Comparison of ENCODE assay signal across 8 mouse cellular contexts in genomic region chr16:84955204-84955839, GRCm38 (mm10).
DNase-seq lines count a peak whose midpoint lies in the region; ATAC-seq and TF ChIP-seq lines count a peak whose summit lies in the region.

No protein-coding gene starts in this region.

- H3K4me2 ChIP-seq in hindbrain, embryonic 11.5 days (replicated peaks; ENCODE audit: low read depth, low read length), result no peak overlapping the region
- no peak overlapping the region for H3K4me2 ChIP-seq in lung, postnatal 0 days (replicated peaks; ENCODE audit: low read depth, low read length)

- no peak overlapping the region for H3K27ac ChIP-seq in MEL (ENCODE audit: control insufficient read depth, low read depth, low read length)
- H3K27ac ChIP-seq in hindbrain, embryonic 11.5 days (ENCODE audit: low read depth, low read length), result no peak overlapping the region
- no peak overlapping the region for H3K27ac ChIP-seq in lung, postnatal 0 days (ENCODE audit: low read length)

- no peaks in the 10 kb centered on the region for H3K4me1 ChIP-seq in MEL (ENCODE audit: control insufficient read depth in 1 of 2, insufficient read depth in 2 of 2, low read length in 2 of 2)
- no peaks in the 10 kb centered on the region for H3K4me1 ChIP-seq in hindbrain, embryonic 11.5 days (replicated peaks; ENCODE audit: control insufficient read depth, insufficient read depth, low read length)
- H3K4me1 ChIP-seq in lung, postnatal 0 days (ENCODE audit: insufficient read depth, low read depth, low read length), result no peaks in the 10 kb centered on the region

- no peak for TF ChIP-seq POLR2A in MEL (IDR thresholded peaks at IDR 0.05; ENCODE audit: control insufficient read depth in 1 of 2, insufficient read depth in 1 of 2, low read depth in 1 of 2, low read length in 2 of 2, poor library complexity in 1 of 2)

- DNase-seq in MEL (ENCODE audit: low read depth, low spot score), result peak; percentile 37
- peak; percentile 91 for DNase-seq in cerebellum, adult 9-10 months
- peak; percentile 74 to 85 for DNase-seq in frontal cortex, postnatal 10 days (ENCODE audit: low spot score in 2 of 2)
- peak; percentile 92 for DNase-seq in hindbrain, embryonic 11.5 days (ENCODE audit: low spot score)
- DNase-seq in layer of hippocampus, adult 9-11 months, result peak; percentile 91
- DNase-seq in lung, postnatal 0 days (ENCODE audit: low spot score), result peak; percentile 89
- peak; percentile 81 for DNase-seq in ovary, postnatal 36 days (ENCODE audit: low spot score)
- DNase-seq in thymus, postnatal 14 days, result peak; percentile 66

- peak; percentile 87 for ATAC-seq in hindbrain, embryonic 11.5 days (ENCODE audit: low FRiP score)
- peak; percentile 85 for ATAC-seq in lung, postnatal 0 days

- 31% methylated on average over 26 of the region's 26 CpGs for WGBS in hindbrain, embryonic 11.5 days
- WGBS in lung, postnatal 0 days, result 31% methylated on average over 26 of the region's 26 CpGs

- TF ChIP-seq RAD21 in MEL (IDR thresholded peaks at IDR 0.05; ENCODE audit: low read depth, low read length), result peak; percentile 44

- H3K9me3 ChIP-seq in MEL (replicated peaks; ENCODE audit: insufficient read depth, low read length), result no peaks in the 10 kb centered on the region
- no peaks in the 10 kb centered on the region for H3K9me3 ChIP-seq in hindbrain, embryonic 11.5 days (ENCODE audit: control insufficient read depth, low read length)
- no peaks in the 10 kb centered on the region for H3K9me3 ChIP-seq in lung, postnatal 0 days (ENCODE audit: low read length)

- TF ChIP-seq EP300 in MEL (IDR thresholded peaks at IDR 0.05; ENCODE audit: low read depth in 1 of 2, low read length in 2 of 2), result no peak
- TF ChIP-seq EP300 in lung, postnatal 0 days (IDR thresholded peaks at IDR 0.05), result no peak

- TF ChIP-seq CTCF in MEL (IDR thresholded peaks at IDR 0.05 in 2 of 3, conservative IDR thresholded peaks at IDR 0.05 in 1 of 3; ENCODE audit: control insufficient read depth in 1 of 3, insufficient read depth in 1 of 3, low read depth in 2 of 3, low read length in 3 of 3, poor library complexity in 1 of 3, severe bottlenecking in 1 of 3), result peak; percentile 47 to 78 (median 54); a peak in 5 of 6 replicates
- TF ChIP-seq CTCF in lung, postnatal 0 days (IDR thresholded peaks at IDR 0.05), result peak; percentile 97

- H3K27me3 ChIP-seq in MEL (ENCODE audit: control insufficient read depth in 1 of 2, insufficient read depth in 2 of 2, low read length in 2 of 2), result no peaks in the 10 kb centered on the region
- H3K27me3 ChIP-seq in hindbrain, embryonic 11.5 days (ENCODE audit: control insufficient read depth, insufficient read depth, low read length), result no peaks in the 10 kb centered on the region
- H3K27me3 ChIP-seq in lung, postnatal 0 days (replicated peaks; ENCODE audit: insufficient read depth, low read length), result no peaks in the 10 kb centered on the region

- no peak overlapping the region for H3K9ac ChIP-seq in MEL (ENCODE audit: control insufficient read depth, low read depth, low read length, poor library complexity, severe bottlenecking)
- no peak overlapping the region for H3K9ac ChIP-seq in hindbrain, embryonic 11.5 days (ENCODE audit: low read depth, low read length)
- H3K9ac ChIP-seq in lung, postnatal 0 days (replicated peaks; ENCODE audit: low read depth), result no peak overlapping the region

- no peaks in the 10 kb centered on the region for H3K79me2 ChIP-seq in MEL (ENCODE audit: control insufficient read depth, insufficient read depth, low read length, poor library complexity)

- no peaks in the 10 kb centered on the region for H3K36me3 ChIP-seq in MEL (ENCODE audit: control insufficient read depth in 1 of 2, insufficient read depth in 2 of 2, low read length in 2 of 2)
- no peaks in the 10 kb centered on the region for H3K36me3 ChIP-seq in hindbrain, embryonic 11.5 days (ENCODE audit: control insufficient read depth, insufficient read depth, low read length)
- H3K36me3 ChIP-seq in lung, postnatal 0 days (ENCODE audit: insufficient read depth, low read length), result peaks cover 18% of the 10 kb centered on the region; the same call in 1 of the 2 replicates

- no peak overlapping the region for H3K4me3 ChIP-seq in MEL (ENCODE audit: control insufficient read depth in 1 of 2, insufficient read depth in 1 of 2, low read depth in 2 of 2, low read length in 2 of 2)
- H3K4me3 ChIP-seq in hindbrain, embryonic 11.5 days (ENCODE audit: low read depth, low read length), result no peak overlapping the region
- H3K4me3 ChIP-seq in lung, postnatal 0 days (ENCODE audit: low read depth, low read length), result no peak overlapping the region

TF ChIP-seq in MEL, 35 proteins besides CTCF, POLR2A, EP300 and RAD21:
- TF ChIP-seq SMC3 (IDR thresholded peaks at IDR 0.05; ENCODE audit: low read depth, low read length) (peak; percentile 47), MYB (IDR thresholded peaks at IDR 0.05; ENCODE audit: low read depth, low read length) (no peak), NRF1 (IDR thresholded peaks at IDR 0.05; ENCODE audit: insufficient read depth, low read depth, low read length, poor library complexity, severe bottlenecking) (no peak), MXI1 (IDR thresholded peaks at IDR 0.05; ENCODE audit: low read depth, low read length) (no peak), ZMIZ1 (IDR thresholded peaks at IDR 0.05; ENCODE audit: low read depth, low read length) (no peak)

Comparison
In these comparisons a context has a peak if more than half of its experiments do, and no peak if none do; other contexts are left out.
1. DNase-seq: peak in every context shown above with its lines; median percentile 92 in hindbrain, embryonic 11.5 days; 91 in cerebellum, adult 9-10 months; 91 in layer of hippocampus, adult 9-11 months; 89 in lung, postnatal 0 days; 81 in ovary, postnatal 36 days; 80 in frontal cortex, postnatal 10 days; 66 in thymus, postnatal 14 days; 37 in MEL.